Mouse (Mus musculus) cerebellum, adult 2 months (tissue): ENCODE measurements around the gene Ifna13. TPM values are rescaled to one million over a fixed set of nuclear protein-coding genes. Genes with fewer than 3 reads are reported as not detected.

Experiments
- DNase-seq, 2 experiments: peaks; one replicate each; pipeline ENCODE4 v3.0.0; 2021
- H3K27ac ChIP-seq: fragments of 200-500 bp; 2 replicates; pipeline ENCODE4 v1.5.1; 2012; ENCODE audit warnings: low read length, control low read depth, inconsistent platforms; ENCODE audit not compliant: insufficient read depth
- H3K27me3 ChIP-seq: fragments of 200-500 bp; 2 replicates; pipeline ENCODE4 v1.6.1; 2012; ENCODE audit warnings: inconsistent platforms, mild to moderate bottlenecking, low read length, moderate library complexity; ENCODE audit not compliant: control insufficient read depth, insufficient read depth
- H3K4me1 ChIP-seq: fragments of 200-500 bp; 2 replicates; pipeline ENCODE4 v1.6.1; 2011; ENCODE audit warnings: low read length; ENCODE audit not compliant: control insufficient read depth, insufficient read depth
- H3K4me3 ChIP-seq: fragments of 200-500 bp; replicated peaks from 2 replicates; pipeline ENCODE3; 2011; ENCODE audit warnings: mild to moderate bottlenecking, low read depth, low read length, control low read depth; ENCODE audit not compliant: insufficient read depth
- CTCF ChIP-seq: fragments of 200-500 bp; IDR thresholded peaks from 2 replicates; pipeline ENCODE4 v1.5.1; 2011; ENCODE audit warnings: low read depth, mild to moderate bottlenecking, control low read depth, low read length, moderate library complexity, borderline replicate concordance; ENCODE audit not compliant: insufficient read depth
- POLR2A ChIP-seq: fragments of 200-500 bp; IDR thresholded peaks from 2 replicates; pipeline ENCODE4 v1.6.1; 2011; ENCODE audit warnings: low read length, control low read depth, borderline replicate concordance; ENCODE audit not compliant: insufficient read depth
- WGBS: fragments of 180-500 bp; shearing (Covaris S2); methylation state at CpG from one replicate; pipeline ENCODE4 v1.1.7; 2018; 5-methylcytosine and 5-hydroxymethylcytosine counted together
- polyA plus RNA-seq: library from polyadenylated mRNA; depleted of rRNA; stranded (reverse); fragments of >200 nt; gene quantifications from 2 replicates; pipeline ENCODE4 v1.2.3, GENCODE M21; 2012; rRNA removed

Gene Ifna13
- polyA plus RNA-seq, result not detected in 2 replicates

- H3K4me3 ChIP-seq, result no peak within 1 kb of the TSS
- H3K27ac ChIP-seq, result no peak within 1 kb of the TSS
- no peaks in the 10 kb centered on the region for H3K4me1 ChIP-seq
- DNase-seq, result no peak
- 51% methylated on average over 2 of the region's 2 CpGs for WGBS
- TF ChIP-seq CTCF, result no peak
- no peak for TF ChIP-seq POLR2A
- H3K27me3 ChIP-seq, result no peaks in the 10 kb centered on the region
Observed at GRCm38 (mm10) chr4:88644359-88644758, at the start of gene Ifna13. Ifna13 (minus strand) TSS chr4:88644459.

- no peak overlapping the region for H3K27ac ChIP-seq
- WGBS, result 88% methylated on average over 2 of the region's 2 CpGs
- DNase-seq, result no peak
- H3K4me1 ChIP-seq, result no peaks in the 10 kb centered on the region
- H3K27me3 ChIP-seq, result no peaks in the 10 kb centered on the region; the same call in 1 of the 2 replicates
- no peak overlapping the region for H3K4me3 ChIP-seq
- TF ChIP-seq CTCF (no peak), POLR2A (no peak)
Observed at GRCm38 (mm10) chr4:88693392-88693791, 49.1 kb upstream of the Ifna13 start.

- Histone ChIP-seq H3K27ac (no peak overlapping the region), H3K4me3 (no peak overlapping the region), H3K27me3 (no peaks in the 10 kb centered on the region; the same call in 1 of the 2 replicates), H3K4me1 (no peaks in the 10 kb centered on the region)
- WGBS, result 96% methylated on average over 1 of the region's 1 CpGs
- TF ChIP-seq CTCF, result no peak
- no peak for TF ChIP-seq POLR2A
- DNase-seq, result no peak
Observed at GRCm38 (mm10) chr4:88692537-88692936, 48.3 kb upstream of the Ifna13 start.

GRCm38 (mm10) chr4:88691259-88691658 lies 47.0 kb upstream of the Ifna13 start, which contains the start of gene Ifnab:
Ifnab (minus strand) TSS chr4:88691359.
- H3K27ac ChIP-seq, result no peak within 1 kb of the TSS
- no peak for DNase-seq
- TF ChIP-seq POLR2A, result no peak
- TF ChIP-seq CTCF, result no peak
- WGBS, result 73% methylated on average over 2 of the region's 2 CpGs
- H3K4me1 ChIP-seq, result no peaks in the 10 kb centered on the region
- H3K4me3 ChIP-seq, result no peak within 1 kb of the TSS
- no peaks in the 10 kb centered on the region; the same call in 1 of the 2 replicates for H3K27me3 ChIP-seq

DNA sequence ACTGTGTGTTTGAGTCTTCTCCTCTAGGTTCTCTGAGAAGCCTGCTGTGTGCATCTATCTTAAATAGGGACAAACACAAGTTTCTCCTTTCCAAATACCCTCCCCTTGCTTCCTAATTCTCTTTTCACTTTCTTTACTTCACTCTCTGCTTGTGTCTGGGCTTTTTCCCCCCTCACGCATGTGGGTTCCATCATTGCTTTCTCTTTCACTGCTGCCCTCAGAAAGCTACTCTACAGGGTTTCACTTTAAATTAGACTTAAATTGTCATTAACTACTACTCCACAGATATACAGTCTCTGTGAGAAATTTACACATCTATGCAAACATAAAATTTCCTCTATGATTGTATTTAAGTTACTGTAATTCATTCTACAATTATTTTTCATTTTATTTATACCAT lies 39.6 kb upstream of the Ifna13 start, which contains the start of gene Ifna2:
TSS of gene Ifna2 (minus strand) at position 101 of the 400 bp plus-strand sequence.
- WGBS, result 100% methylated on average over 1 of the region's 1 CpGs
- TF ChIP-seq POLR2A (no peak), CTCF (no peak)
- no peaks in the 10 kb centered on the region for H3K27me3 ChIP-seq
- no peak within 1 kb of the TSS for H3K27ac ChIP-seq
- no peak for DNase-seq
- H3K4me3 ChIP-seq, result no peak within 1 kb of the TSS
- no peaks in the 10 kb centered on the region for H3K4me1 ChIP-seq

DNA sequence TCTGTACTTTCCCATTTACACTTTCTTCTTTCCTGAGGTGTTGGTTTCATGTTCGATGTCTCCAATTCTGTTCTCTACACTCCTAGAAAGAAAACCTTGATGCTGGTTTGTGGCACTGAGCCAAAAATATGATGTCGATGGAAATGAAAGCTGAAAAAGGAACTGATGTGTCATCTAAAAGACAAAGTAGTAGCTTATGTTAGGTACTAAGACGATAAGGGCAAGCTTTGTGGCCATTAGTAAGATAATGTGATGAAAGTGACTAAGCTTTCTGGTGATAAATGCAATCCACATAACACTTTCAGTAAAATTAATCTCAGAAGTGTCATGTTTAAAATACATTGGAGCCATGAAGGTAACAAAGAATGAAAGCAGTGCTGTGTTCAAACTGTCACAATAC lies 37.1 kb upstream of the Ifna13 start:
- H3K27ac ChIP-seq, result no peak overlapping the region
- H3K27me3 ChIP-seq, result no peaks in the 10 kb centered on the region
- 54% methylated on average over 3 of the region's 3 CpGs for WGBS
- DNase-seq, result no peak
- H3K4me3 ChIP-seq, result no peak overlapping the region
- TF ChIP-seq CTCF, result no peak
- TF ChIP-seq POLR2A, result no peak
- no peaks in the 10 kb centered on the region for H3K4me1 ChIP-seq

- H3K27me3 ChIP-seq, result no peaks in the 10 kb centered on the region
- TF ChIP-seq CTCF (peak; percentile 16; the same call in 1 of the 2 replicates), POLR2A (no peak)
- H3K4me3 ChIP-seq, result no peak overlapping the region
- DNase-seq, result no peak
- H3K4me1 ChIP-seq, result no peaks in the 10 kb centered on the region
- WGBS, result 54% methylated on average over 8 of the region's 8 CpGs
- H3K27ac ChIP-seq, result no peak overlapping the region
Observed at GRCm38 (mm10) chr4:88680362-88680761, 36.1 kb upstream of the Ifna13 start.

- WGBS, result 86% methylated on average over 1 of the region's 1 CpGs
- Histone ChIP-seq H3K27me3 (no peaks in the 10 kb centered on the region), H3K4me1 (no peaks in the 10 kb centered on the region), H3K27ac (no peak within 1 kb of the TSS), H3K4me3 (no peak within 1 kb of the TSS)
- no peak for DNase-seq
- no peak for TF ChIP-seq CTCF
- TF ChIP-seq POLR2A, result no peak
Observed at GRCm38 (mm10) chr4:88676824-88677223, 32.6 kb upstream of the Ifna13 start, which contains the start of gene Ifna16. Ifna16 (minus strand) TSS chr4:88676924.
